Mouse (Mus musculus): ENCODE data around the gene Gm4141. TPM values are rescaled to one million over a fixed set of nuclear protein-coding genes. Genes with fewer than 3 reads are reported as not detected.
"Not testable (repeated sequence)": the region's sequence is repeated elsewhere in the genome, so short reads cannot be mapped to it uniquely, and the experiment has no call there.

Gm4141 gene
- not detected in 2 replicates for total RNA-seq (2015; ENCODE audit: low replicate concordance)
- not detected in 2 replicates for total RNA-seq (2017; ENCODE audit: low replicate concordance)

- not testable (repeated sequence) for ATAC-seq (replicated peaks; ENCODE audit: low FRiP score, poor library complexity, severe bottlenecking)
Observed at GRCm38 (mm10) chr7:20576141-20576540, at the start of gene Gm4141. Gm4141 (minus strand) TSS chr7:20576241.

- not testable (repeated sequence) for ATAC-seq (replicated peaks; ENCODE audit: low FRiP score, poor library complexity, severe bottlenecking)
Observed at GRCm38 (mm10) chr7:20598921-20599320, 22.9 kb upstream of the Gm4141 start, which contains the start of gene Gm4513. Gm4513 (minus strand) TSS chr7:20599021.

GRCm38 (mm10) chr7:20545657-20546056 is 30.4 kb downstream of the Gm4141 start, which contains the start of gene Gm5726:
Gm5726 (minus strand) TSS chr7:20545757.
- ATAC-seq (replicated peaks; ENCODE audit: low FRiP score, poor library complexity, severe bottlenecking): not testable (repeated sequence)

- ATAC-seq (replicated peaks; ENCODE audit: low FRiP score, poor library complexity, severe bottlenecking): not testable (repeated sequence)
Observed at GRCm38 (mm10) chr7:20533537-20533936, 42.5 kb downstream of the Gm4141 start, which contains the start of gene Vmn1r104. Vmn1r104 (plus strand) TSS chr7:20533837.

Other genes starting within 250 kb of the Gm4141 start
- gene Gm4133, start 242.2 kb downstream of the Gm4141 start, total RNA-seq (2015; ENCODE audit: low replicate concordance): not detected in 2 replicates
- not detected in 2 replicates for gene Gm4133, start 242.2 kb downstream of the Gm4141 start, total RNA-seq (2017; ENCODE audit: low replicate concordance)
- gene Gm5728, start 200.8 kb downstream of the Gm4141 start, total RNA-seq (2015; ENCODE audit: low replicate concordance): not detected in 2 replicates
- not detected in 2 replicates for gene Gm5728, start 200.8 kb downstream of the Gm4141 start, total RNA-seq (2017; ENCODE audit: low replicate concordance)
- not detected in 2 replicates for gene Vmn1r100, start 158.3 kb downstream of the Gm4141 start, total RNA-seq (2015; ENCODE audit: low replicate concordance)
- not detected in 2 replicates for gene Vmn1r100, start 158.3 kb downstream of the Gm4141 start, total RNA-seq (2017; ENCODE audit: low replicate concordance)
- gene Vmn1r101, start 133.6 kb downstream of the Gm4141 start, total RNA-seq (2015; ENCODE audit: low replicate concordance): not detected in 2 replicates
- gene Vmn1r101, start 133.6 kb downstream of the Gm4141 start, total RNA-seq (2017; ENCODE audit: low replicate concordance): not detected in 2 replicates
- not detected in 2 replicates for gene Gm10670, start 101.3 kb downstream of the Gm4141 start, total RNA-seq (2015; ENCODE audit: low replicate concordance)
- not detected in 2 replicates for gene Gm10670, start 101.3 kb downstream of the Gm4141 start, total RNA-seq (2017; ENCODE audit: low replicate concordance)
- not detected in 2 replicates for gene Vmn1r103, start 65.7 kb downstream of the Gm4141 start, total RNA-seq (2015; ENCODE audit: low replicate concordance)
- gene Vmn1r103, start 65.7 kb downstream of the Gm4141 start, total RNA-seq (2017; ENCODE audit: low replicate concordance): not detected in 2 replicates
- gene Vmn1r104, start 42.4 kb downstream of the Gm4141 start, total RNA-seq (2015; ENCODE audit: low replicate concordance): not detected in 2 replicates
- gene Vmn1r104, start 42.4 kb downstream of the Gm4141 start, total RNA-seq (2017; ENCODE audit: low replicate concordance): not detected in 2 replicates
- gene Gm5726, start 30.5 kb downstream of the Gm4141 start, total RNA-seq (2015; ENCODE audit: low replicate concordance): not detected in 2 replicates
- gene Gm5726, start 30.5 kb downstream of the Gm4141 start, total RNA-seq (2017; ENCODE audit: low replicate concordance): not detected in 2 replicates
- gene Gm4513, start 22.8 kb upstream of the Gm4141 start, total RNA-seq (2015; ENCODE audit: low replicate concordance): not detected in 2 replicates
- not detected in 2 replicates for gene Gm4513, start 22.8 kb upstream of the Gm4141 start, total RNA-seq (2017; ENCODE audit: low replicate concordance)
- not detected in 2 replicates for gene Vmn1r107, start 92.7 kb upstream of the Gm4141 start, total RNA-seq (2015; ENCODE audit: low replicate concordance)
- not detected in 2 replicates for gene Vmn1r107, start 92.7 kb upstream of the Gm4141 start, total RNA-seq (2017; ENCODE audit: low replicate concordance)
- gene Vmn1r111, start 127.0 kb upstream of the Gm4141 start, total RNA-seq (2015; ENCODE audit: low replicate concordance): not detected in 2 replicates
- not detected in 2 replicates for gene Vmn1r111, start 127.0 kb upstream of the Gm4141 start, total RNA-seq (2017; ENCODE audit: low replicate concordance)
- gene Gm10668, start 154.4 kb upstream of the Gm4141 start, total RNA-seq (2015; ENCODE audit: low replicate concordance): not detected in 2 replicates
- not detected in 2 replicates for gene Gm10668, start 154.4 kb upstream of the Gm4141 start, total RNA-seq (2017; ENCODE audit: low replicate concordance)
- gene Vmn1r112, start 194.9 kb upstream of the Gm4141 start, total RNA-seq (2015; ENCODE audit: low replicate concordance): not detected in 2 replicates
- gene Vmn1r112, start 194.9 kb upstream of the Gm4141 start, total RNA-seq (2017; ENCODE audit: low replicate concordance): not detected in 2 replicates
- gene Vmn1r113, start 211.0 kb upstream of the Gm4141 start, total RNA-seq (2015; ENCODE audit: low replicate concordance): not detected in 2 replicates
- gene Vmn1r113, start 211.0 kb upstream of the Gm4141 start, total RNA-seq (2017; ENCODE audit: low replicate concordance): not detected in 2 replicates
- not detected in 2 replicates for gene Vmn1r114, start 235.9 kb upstream of the Gm4141 start, total RNA-seq (2015; ENCODE audit: low replicate concordance)
- not detected in 2 replicates for gene Vmn1r114, start 235.9 kb upstream of the Gm4141 start, total RNA-seq (2017; ENCODE audit: low replicate concordance)

All from erythroid progenitor cell, adult 5-6 weeks (primary cell).